Mouse (Mus musculus): Measurements from ENCODE around the gene Aifm3.
A peak's percentile ranks its signal among the peaks of the same experiment; 100 is the strongest.

The Aifm3 gene

GRCm38 (mm10) chr16:17489469-17490111 is at the start of gene Aifm3:
Gene Aifm3, plus strand, starts transcription at chr16:17489611.
- no peak for DNase-seq (ENCODE audit: low spot score)

- DNase-seq (ENCODE audit: low spot score): peak; percentile 97
Measured at GRCm38 (mm10) chr16:17451541-17452372, 37.7 kb upstream of the Aifm3 start, which contains the start of gene Crkl. Gene Crkl, plus strand, starts transcription at chr16:17451987.

- DNase-seq (ENCODE audit: low spot score): peak; percentile 50
Measured at GRCm38 (mm10) chr16:17452373-17452715, 37.1 kb upstream of the Aifm3 start.

- no peak for DNase-seq (ENCODE audit: low spot score)
Measured at GRCm38 (mm10) chr16:17456901-17457300, 32.5 kb upstream of the Aifm3 start.

GRCm38 (mm10) chr16:17460254-17460653 is 29.2 kb upstream of the Aifm3 start:
- DNase-seq (ENCODE audit: low spot score): peak; percentile 14

GRCm38 (mm10) chr16:17461596-17461995 is 27.8 kb upstream of the Aifm3 start:
- DNase-seq (ENCODE audit: low spot score): no peak

GRCm38 (mm10) chr16:17463184-17463583 is 26.2 kb upstream of the Aifm3 start:
- DNase-seq (ENCODE audit: low spot score): no peak

GRCm38 (mm10) chr16:17466875-17467663 is 22.3 kb upstream of the Aifm3 start:
- no peak for DNase-seq (ENCODE audit: low spot score)

GRCm38 (mm10) chr16:17472498-17472897 is 16.9 kb upstream of the Aifm3 start:
- no peak for DNase-seq (ENCODE audit: low spot score)

- DNase-seq (ENCODE audit: low spot score): peak; percentile 31
Measured at GRCm38 (mm10) chr16:17474091-17474490, 15.3 kb upstream of the Aifm3 start.

GRCm38 (mm10) chr16:17474761-17475160 is 14.7 kb upstream of the Aifm3 start:
- no peak for DNase-seq (ENCODE audit: low spot score)

- DNase-seq (ENCODE audit: low spot score): no peak
Measured at GRCm38 (mm10) chr16:17475326-17475725, 14.1 kb upstream of the Aifm3 start.

GRCm38 (mm10) chr16:17478331-17478943 is 11.0 kb upstream of the Aifm3 start:
- DNase-seq (ENCODE audit: low spot score): no peak

GRCm38 (mm10) chr16:17481465-17481864 is 7.9 kb upstream of the Aifm3 start:
- no peak for DNase-seq (ENCODE audit: low spot score)

- peak; percentile 36 for DNase-seq (ENCODE audit: low spot score)
Measured at GRCm38 (mm10) chr16:17486505-17486904, 2.9 kb upstream of the Aifm3 start.

GRCm38 (mm10) chr16:17488478-17489468 is 638 bp upstream of the Aifm3 start:
- no peak for DNase-seq (ENCODE audit: low spot score)

- no peak for DNase-seq (ENCODE audit: low spot score)
Measured at GRCm38 (mm10) chr16:17491154-17491553, 1.7 kb downstream of the Aifm3 start.

GRCm38 (mm10) chr16:17491896-17492561 is 2.6 kb downstream of the Aifm3 start:
- no peak for DNase-seq (ENCODE audit: low spot score)

- DNase-seq (ENCODE audit: low spot score): peak; percentile 52
Measured at GRCm38 (mm10) chr16:17496499-17497305, 7.3 kb downstream of the Aifm3 start.
